Mouse (Mus musculus) stomach, embryonic 15.5 days (tissue): Measurements from ENCODE around the gene Ccdc85c. TPM values are rescaled to one million over a fixed set of nuclear protein-coding genes. Genes with fewer than 3 reads are reported as not detected.

Experiments
- ATAC-seq: fragments of 200-750 bp; cut with Nextera tagmentation; 2 replicates; pipeline ENCODE4 v1.8.0; 2017; ENCODE audit warnings: low read depth, moderate number of reproducible peaks, moderate TSS enrichment; ENCODE audit not compliant: insufficient read depth, low FRiP score
- H3K27ac ChIP-seq: fragments of 300-500 bp; sonication (generic); 2 replicates; pipeline ENCODE4 v1.5.1; 2015; ENCODE audit warnings: mild to moderate bottlenecking, inconsistent platforms
- H3K27me3 ChIP-seq: fragments of 300-500 bp; sonication (generic); replicated peaks from 2 replicates; pipeline ENCODE4 v1.6.1; 2015; ENCODE audit warnings: inconsistent platforms
- H3K36me3 ChIP-seq: fragments of 300-500 bp; sonication (generic); 2 replicates; pipeline ENCODE4 v1.6.1; 2015; ENCODE audit warnings: inconsistent platforms
- H3K4me1 ChIP-seq: fragments of 300-500 bp; sonication (generic); 2 replicates; pipeline ENCODE4 v1.6.1; 2015; ENCODE audit warnings: inconsistent platforms
- H3K4me2 ChIP-seq: fragments of 300-500 bp; sonication (generic); 2 replicates; pipeline ENCODE4 v1.6.1; 2015; ENCODE audit warnings: mild to moderate bottlenecking, inconsistent platforms
- H3K4me3 ChIP-seq: fragments of 300-500 bp; sonication (generic); replicated peaks from 2 replicates; pipeline ENCODE4 v1.5.1; 2015; ENCODE audit warnings: inconsistent platforms
- H3K9ac ChIP-seq: fragments of 300-500 bp; sonication (generic); 2 replicates; pipeline ENCODE4 v1.6.1; 2015; ENCODE audit warnings: inconsistent platforms
- H3K9me3 ChIP-seq: fragments of 300-500 bp; sonication (generic); 2 replicates; pipeline ENCODE4 v1.6.1; 2016; ENCODE audit warnings: inconsistent platforms
- WGBS: fragments of 180-500 bp; shearing (Covaris S2); methylation state at CpG from one replicate; pipeline ENCODE4 v1.1.7; 2015; 5-methylcytosine and 5-hydroxymethylcytosine counted together
- polyA plus RNA-seq: library from polyadenylated mRNA; unstranded; fragments of >200 nt; fragmentation: Nextera tagmentation; extraction: Ambion mirVana; gene quantifications from 2 replicates; pipeline ENCODE4 v1.2.1, GENCODE M21; 2015

Gene Ccdc85c
- polyA plus RNA-seq, 1 experiment from 2014 or later: 7.9 TPM

- Histone ChIP-seq H3K9me3 (no peaks in the 10 kb centered on the region), H3K27ac (no peak overlapping the region), H3K4me1 (peaks cover 32% of the 10 kb centered on the region), H3K9ac (no peak overlapping the region), H3K27me3 (no peaks in the 10 kb centered on the region), H3K4me2 (no peak overlapping the region), H3K36me3 (no peaks in the 10 kb centered on the region), H3K4me3 (no peak overlapping the region)
- 57% methylated on average over 9 of the region's 9 CpGs for WGBS
- ATAC-seq: no peak
Observed at GRCm38 (mm10) chr12:108231901-108232300, 43.3 kb downstream of the Ccdc85c start.

DNA sequence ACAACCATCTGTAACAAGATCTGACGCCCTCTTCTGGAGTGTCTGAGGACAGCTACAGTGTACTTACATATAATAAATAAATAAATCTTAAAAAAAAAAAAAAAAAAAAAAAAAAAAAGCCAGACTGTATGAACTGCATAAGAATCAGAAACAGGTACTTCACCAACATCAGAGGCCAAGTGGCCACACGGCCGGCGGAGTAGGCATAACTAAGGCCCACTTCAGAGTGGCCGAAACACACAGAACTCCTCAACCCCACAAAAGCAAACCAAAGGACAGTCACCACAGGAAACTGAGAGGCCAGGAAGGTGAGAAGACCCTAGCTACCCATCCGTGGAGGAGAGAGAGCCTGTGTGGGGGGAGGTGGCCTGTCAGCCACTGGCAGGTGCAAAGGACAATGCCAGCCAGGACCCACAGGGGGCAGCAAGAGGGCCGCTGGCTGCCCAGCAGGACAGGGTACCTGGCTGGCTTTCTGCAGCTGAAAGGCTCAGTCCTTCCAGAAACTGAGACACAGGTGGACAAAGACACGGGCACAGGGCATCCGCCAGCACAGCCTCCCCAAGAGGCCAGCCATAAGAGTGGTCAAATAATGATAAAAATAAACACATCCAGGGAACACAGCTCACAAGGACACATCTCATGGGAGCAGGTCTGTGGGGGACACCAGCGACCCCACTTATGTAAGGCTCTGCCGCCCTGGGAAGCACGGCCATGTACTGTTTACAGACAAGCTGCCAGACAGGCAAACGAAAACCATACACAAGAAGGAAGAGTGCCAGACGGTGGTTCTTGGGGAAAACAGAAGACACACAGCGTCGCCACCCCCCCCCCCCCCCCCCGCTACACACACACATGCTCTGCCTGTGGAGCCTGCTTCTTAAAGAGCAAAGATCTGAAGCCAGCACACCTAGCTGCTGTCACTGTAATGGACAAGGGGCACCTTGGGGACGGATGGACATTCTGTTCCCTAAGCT lies 44.1 kb downstream of the Ccdc85c start:
- Histone ChIP-seq H3K4me3 (no peak overlapping the region), H3K4me2 (no peak overlapping the region), H3K9ac (no peak overlapping the region), H3K9me3 (no peaks in the 10 kb centered on the region), H3K36me3 (no peaks in the 10 kb centered on the region), H3K27ac (no peak overlapping the region), H3K4me1 (peaks cover 27% of the 10 kb centered on the region), H3K27me3 (no peaks in the 10 kb centered on the region)
- WGBS: 50% methylated on average over 16 of the region's 18 CpGs
- ATAC-seq: no peak

GRCm38 (mm10) chr12:108230077-108230476 lies 45.1 kb downstream of the Ccdc85c start:
- H3K27me3 ChIP-seq: no peaks in the 10 kb centered on the region
- no peak overlapping the region for H3K4me2 ChIP-seq
- no peaks in the 10 kb centered on the region for H3K9me3 ChIP-seq
- H3K4me3 ChIP-seq: no peak overlapping the region
- H3K36me3 ChIP-seq: no peaks in the 10 kb centered on the region
- H3K4me1 ChIP-seq: peaks cover 28% of the 10 kb centered on the region
- no peak overlapping the region for H3K9ac ChIP-seq
- no peak overlapping the region for H3K27ac ChIP-seq
- no peak for ATAC-seq
- 80% methylated on average over 12 of the region's 12 CpGs for WGBS

- no peak overlapping the region for H3K9ac ChIP-seq
- WGBS: 80% methylated on average over 16 of the region's 16 CpGs
- H3K9me3 ChIP-seq: no peaks in the 10 kb centered on the region
- no peak overlapping the region for H3K4me2 ChIP-seq
- H3K4me3 ChIP-seq: no peak overlapping the region
- ATAC-seq: no peak
- H3K27ac ChIP-seq: no peak overlapping the region
- no peaks in the 10 kb centered on the region for H3K27me3 ChIP-seq
- H3K4me1 ChIP-seq: peaks cover 27% of the 10 kb centered on the region
- no peaks in the 10 kb centered on the region for H3K36me3 ChIP-seq
Observed at GRCm38 (mm10) chr12:108227527-108227926, 47.7 kb downstream of the Ccdc85c start.

- no peak for ATAC-seq
- WGBS: 88% methylated on average over 12 of the region's 12 CpGs
Observed at GRCm38 (mm10) chr12:108226941-108227340, 48.3 kb downstream of the Ccdc85c start.

GRCm38 (mm10) chr12:108226216-108226615 lies 49.0 kb downstream of the Ccdc85c start:
- no peak overlapping the region for H3K27ac ChIP-seq
- H3K27me3 ChIP-seq: no peaks in the 10 kb centered on the region
- H3K4me2 ChIP-seq: no peak overlapping the region
- H3K9ac ChIP-seq: no peak overlapping the region
- H3K9me3 ChIP-seq: no peaks in the 10 kb centered on the region
- H3K4me3 ChIP-seq: no peak overlapping the region
- ATAC-seq: no peak
- 82% methylated on average over 13 of the region's 13 CpGs for WGBS
- H3K36me3 ChIP-seq: no peaks in the 10 kb centered on the region
- H3K4me1 ChIP-seq: peaks cover 29% of the 10 kb centered on the region

More at GRCm38 (mm10) chr12:108226941-108227340, 48.3 kb downstream of the Ccdc85c start:
- H3K9ac ChIP-seq: no peak overlapping the region
- no peaks in the 10 kb centered on the region for H3K36me3 ChIP-seq
- H3K4me3 ChIP-seq: no peak overlapping the region
- H3K4me1 ChIP-seq: peaks cover 27% of the 10 kb centered on the region
- no peak overlapping the region for H3K27ac ChIP-seq
- no peaks in the 10 kb centered on the region for H3K9me3 ChIP-seq
- no peak overlapping the region for H3K4me2 ChIP-seq
- H3K27me3 ChIP-seq: no peaks in the 10 kb centered on the region

- H3K9ac ChIP-seq: no peak overlapping the region
- ATAC-seq: no peak
Observed at GRCm38 (mm10) chr12:108225781-108226180, 49.4 kb downstream of the Ccdc85c start.

DNA sequence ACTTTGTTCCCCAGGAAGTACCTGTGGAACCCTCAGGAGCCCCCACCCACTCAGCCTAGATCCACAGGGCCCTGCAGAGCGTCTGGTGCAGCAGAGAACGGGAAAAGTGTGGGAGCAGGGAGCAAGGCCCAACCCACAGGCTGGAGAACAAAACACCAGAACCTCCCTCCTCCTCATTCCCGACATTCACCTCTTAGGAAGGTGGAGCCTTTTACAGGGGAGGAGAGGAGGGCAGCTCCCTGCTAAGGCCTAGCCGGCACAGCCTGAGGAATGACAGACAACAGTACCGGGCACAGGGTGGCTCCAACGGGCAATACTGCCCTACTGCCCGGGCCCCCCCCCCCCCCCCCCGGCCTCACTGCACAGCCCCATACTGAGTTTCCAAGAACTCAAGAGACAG lies 51.9 kb downstream of the Ccdc85c start:
- H3K27me3 ChIP-seq: no peaks in the 10 kb centered on the region
- no peak overlapping the region for H3K4me3 ChIP-seq
- ATAC-seq: peak; percentile 33; the same call in 1 of the 2 replicates
- H3K27ac ChIP-seq: no peak overlapping the region
- no peaks in the 10 kb centered on the region for H3K36me3 ChIP-seq
- no peak overlapping the region for H3K4me2 ChIP-seq
- H3K9me3 ChIP-seq: no peaks in the 10 kb centered on the region
- WGBS: 56% methylated on average over 8 of the region's 8 CpGs
- H3K4me1 ChIP-seq: peaks cover 48% of the 10 kb centered on the region
- H3K9ac ChIP-seq: no peak overlapping the region

More at GRCm38 (mm10) chr12:108225781-108226180, 49.4 kb downstream of the Ccdc85c start:
- H3K4me1 ChIP-seq: peaks cover 34% of the 10 kb centered on the region
- no peak overlapping the region for H3K4me2 ChIP-seq
- no peaks in the 10 kb centered on the region for H3K36me3 ChIP-seq
- no peak overlapping the region for H3K27ac ChIP-seq
- WGBS: 70% methylated on average over 7 of the region's 7 CpGs
- H3K9me3 ChIP-seq: no peaks in the 10 kb centered on the region
- H3K4me3 ChIP-seq: no peak overlapping the region
- H3K27me3 ChIP-seq: no peaks in the 10 kb centered on the region

- Histone ChIP-seq H3K9ac (no peak overlapping the region), H3K27ac (no peak overlapping the region), H3K36me3 (no peaks in the 10 kb centered on the region), H3K4me3 (no peak overlapping the region), H3K9me3 (no peaks in the 10 kb centered on the region), H3K4me2 (no peak overlapping the region), H3K27me3 (no peaks in the 10 kb centered on the region), H3K4me1 (peaks cover 48% of the 10 kb centered on the region)
- ATAC-seq: no peak
- 87% methylated on average over 7 of the region's 7 CpGs for WGBS
Observed at GRCm38 (mm10) chr12:108221712-108222111, 53.5 kb downstream of the Ccdc85c start.

- no peak overlapping the region for H3K9ac ChIP-seq
- WGBS: 60% methylated on average over 10 of the region's 10 CpGs
Observed at GRCm38 (mm10) chr12:108221206-108221605, 54.0 kb downstream of the Ccdc85c start.

GRCm38 (mm10) chr12:108220621-108221020 lies 54.6 kb downstream of the Ccdc85c start:
- ATAC-seq: no peak
- no peaks in the 10 kb centered on the region for H3K9me3 ChIP-seq
- H3K36me3 ChIP-seq: no peaks in the 10 kb centered on the region
- H3K4me1 ChIP-seq: peaks cover 40% of the 10 kb centered on the region
- H3K4me3 ChIP-seq: no peak overlapping the region
- no peak overlapping the region for H3K9ac ChIP-seq
- H3K27me3 ChIP-seq: no peaks in the 10 kb centered on the region
- no peak overlapping the region for H3K4me2 ChIP-seq
- 74% methylated on average over 12 of the region's 12 CpGs for WGBS
- peak overlapping the region; percentile 11; the same call in 1 of the 2 replicates for H3K27ac ChIP-seq

More at GRCm38 (mm10) chr12:108221206-108221605, 54.0 kb downstream of the Ccdc85c start:
- Histone ChIP-seq H3K4me1 (peaks cover 45% of the 10 kb centered on the region), H3K9me3 (no peaks in the 10 kb centered on the region), H3K27ac (peak overlapping the region; percentile 11; the same call in 1 of the 2 replicates), H3K4me3 (no peak overlapping the region), H3K4me2 (no peak overlapping the region), H3K27me3 (no peaks in the 10 kb centered on the region), H3K36me3 (no peaks in the 10 kb centered on the region)
- no peak for ATAC-seq
